Mouse (Mus musculus) neural tube, embryonic 15.5 days (tissue): ENCODE measurements around the gene Plekhg6. TPM values are rescaled to one million over a fixed set of nuclear protein-coding genes. Genes with fewer than 3 reads are reported as not detected.

Experiments
- ATAC-seq: fragments of 200-750 bp; cut with Nextera tagmentation; 2 replicates; pipeline ENCODE4 v1.8.0; 2017; ENCODE audit warnings: mild to moderate bottlenecking, moderate TSS enrichment, moderate library complexity; ENCODE audit not compliant: low FRiP score
- H3K27ac ChIP-seq: fragments of 300-500 bp; sonication (generic); replicated peaks from 2 replicates; pipeline ENCODE4 v1.5.1; 2015; ENCODE audit warnings: mild to moderate bottlenecking, inconsistent platforms
- H3K27me3 ChIP-seq: fragments of 300-500 bp; sonication (generic); replicated peaks from 2 replicates; pipeline ENCODE4 v1.6.1; 2015; ENCODE audit warnings: inconsistent platforms
- H3K36me3 ChIP-seq: fragments of 300-500 bp; sonication (generic); 2 replicates; pipeline ENCODE4 v1.6.1; 2015; ENCODE audit warnings: inconsistent platforms
- H3K4me1 ChIP-seq: fragments of 300-500 bp; sonication (generic); 2 replicates; pipeline ENCODE4 v1.6.1; 2015; ENCODE audit warnings: inconsistent platforms
- H3K4me2 ChIP-seq: fragments of 300-500 bp; sonication (generic); 2 replicates; pipeline ENCODE4 v1.6.1; 2015; ENCODE audit warnings: inconsistent platforms, mild to moderate bottlenecking, moderate library complexity
- H3K4me3 ChIP-seq: fragments of 300-500 bp; sonication (generic); replicated peaks from 2 replicates; pipeline ENCODE4 v1.5.1; 2015; ENCODE audit warnings: mild to moderate bottlenecking, inconsistent platforms
- H3K9ac ChIP-seq: fragments of 300-500 bp; sonication (generic); replicated peaks from 2 replicates; pipeline ENCODE4 v1.6.1; 2015; ENCODE audit warnings: mild to moderate bottlenecking, inconsistent platforms
- H3K9me3 ChIP-seq: fragments of 300-500 bp; sonication (generic); replicated peaks from 2 replicates; pipeline ENCODE4 v1.6.1; 2016; ENCODE audit warnings: inconsistent platforms
- WGBS: fragments of 180-500 bp; shearing (Covaris S2); methylation state at CpG from one replicate; pipeline ENCODE4 v1.1.7; 2015; ENCODE audit warnings: mixed read lengths; 5-methylcytosine and 5-hydroxymethylcytosine counted together
- polyA plus RNA-seq: library from polyadenylated mRNA; unstranded; fragments of >200 nt; fragmentation: Nextera tagmentation; extraction: Ambion mirVana; gene quantifications from 2 replicates; pipeline ENCODE4 v1.2.1, GENCODE M21; 2015

The Plekhg6 gene
- 0.23 and 0.70 TPM in 2 replicates for polyA plus RNA-seq

DNA sequence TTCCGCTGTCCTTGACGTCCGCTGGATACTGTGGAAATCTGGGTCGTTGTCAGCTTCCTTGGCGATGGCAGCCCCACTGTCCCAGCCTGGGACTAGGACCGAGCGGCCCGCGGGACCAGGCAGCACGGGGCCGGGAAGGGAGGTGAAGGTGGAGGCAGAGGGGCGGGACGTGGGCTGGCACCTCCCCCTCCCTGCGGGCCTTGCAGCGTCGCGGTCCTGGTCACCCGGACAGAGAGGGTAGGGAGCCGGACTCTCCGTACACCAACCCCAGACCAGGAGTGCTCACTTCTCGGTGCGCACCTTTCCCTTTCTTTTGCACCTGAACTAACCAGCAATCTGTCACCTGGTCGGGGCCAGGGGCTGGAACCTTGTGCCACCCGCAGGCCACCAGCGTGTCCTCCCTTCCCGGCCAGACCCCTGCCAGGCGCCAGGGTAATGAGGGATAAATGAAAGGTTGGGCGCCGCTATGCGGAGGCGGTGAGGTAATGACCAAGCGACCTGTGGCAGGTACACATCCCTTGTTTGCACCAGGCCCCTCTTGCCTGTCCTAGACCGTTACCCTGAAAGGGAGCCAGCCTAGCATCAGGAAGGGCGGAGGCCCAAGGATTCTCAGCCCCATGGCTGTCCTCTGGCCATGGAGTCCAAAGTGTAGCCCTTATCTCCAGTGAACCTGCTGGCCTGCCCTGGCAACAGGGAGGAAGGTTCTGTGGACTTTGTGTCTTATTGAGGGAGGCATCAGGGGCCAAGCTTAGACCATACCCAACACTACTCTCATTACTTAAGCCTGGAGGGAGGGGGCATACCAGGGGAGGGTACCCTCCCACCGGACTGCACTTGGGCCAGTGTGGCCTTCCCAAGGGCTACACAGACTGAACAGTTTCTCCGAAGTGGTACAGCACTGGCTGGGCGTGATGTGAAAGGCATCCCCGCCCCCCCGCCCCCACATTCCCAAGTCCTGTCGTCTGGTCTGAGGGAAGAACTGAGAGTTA, at the start of gene Plekhg6:
Plekhg6 (minus strand) TSS at position 422 of the 989 bp plus-strand sequence.
- H3K9ac ChIP-seq, result peak within 1 kb of the TSS; percentile 23; the same call in 1 of the 2 replicates
- H3K9me3 ChIP-seq, result no peaks in the 10 kb centered on the region
- H3K27me3 ChIP-seq, result peaks cover 62% of the 10 kb centered on the region
- ATAC-seq, result 0 out of 2 replicates have a peak, but pooled peaks have one; percentile 6
- 7% methylated on average over 36 of the region's 40 CpGs for WGBS
- H3K36me3 ChIP-seq, result no peaks in the 10 kb centered on the region
- H3K4me1 ChIP-seq, result peaks cover 29% of the 10 kb centered on the region
- H3K4me2 ChIP-seq, result peak within 1 kb of the TSS; percentile 69
- H3K27ac ChIP-seq, result no peak within 1 kb of the TSS
- peak within 1 kb of the TSS; percentile 36 for H3K4me3 ChIP-seq

DNA sequence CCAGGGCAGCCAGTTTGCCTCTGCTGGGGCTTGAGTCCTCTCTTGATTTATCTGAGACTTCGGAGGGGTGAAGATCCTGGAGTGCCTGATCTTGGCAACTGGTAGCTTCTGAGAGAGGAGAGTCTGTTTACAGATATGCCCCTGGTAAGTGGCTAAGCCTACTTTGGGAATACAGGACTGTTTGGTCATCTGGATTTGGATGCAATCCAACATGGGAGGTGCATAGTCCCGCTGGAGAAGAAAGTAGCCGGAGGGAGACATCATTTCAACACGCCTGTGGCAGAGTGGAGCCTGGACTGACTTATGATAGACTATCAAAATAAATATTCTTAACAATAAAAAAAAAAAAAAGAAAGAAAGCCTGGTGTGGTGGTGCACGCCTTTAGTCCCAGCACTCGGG, 49.1 kb upstream of the Plekhg6 start:
- Histone ChIP-seq H3K4me2 (no peak overlapping the region), H3K27ac (no peak overlapping the region), H3K27me3 (no peaks in the 10 kb centered on the region), H3K9ac (no peak overlapping the region), H3K4me1 (peaks cover 4% of the 10 kb centered on the region), H3K4me3 (no peak overlapping the region), H3K36me3 (no peaks in the 10 kb centered on the region), H3K9me3 (no peaks in the 10 kb centered on the region)
- WGBS, result 88% methylated on average over 6 of the region's 6 CpGs
- ATAC-seq, result no peak

DNA sequence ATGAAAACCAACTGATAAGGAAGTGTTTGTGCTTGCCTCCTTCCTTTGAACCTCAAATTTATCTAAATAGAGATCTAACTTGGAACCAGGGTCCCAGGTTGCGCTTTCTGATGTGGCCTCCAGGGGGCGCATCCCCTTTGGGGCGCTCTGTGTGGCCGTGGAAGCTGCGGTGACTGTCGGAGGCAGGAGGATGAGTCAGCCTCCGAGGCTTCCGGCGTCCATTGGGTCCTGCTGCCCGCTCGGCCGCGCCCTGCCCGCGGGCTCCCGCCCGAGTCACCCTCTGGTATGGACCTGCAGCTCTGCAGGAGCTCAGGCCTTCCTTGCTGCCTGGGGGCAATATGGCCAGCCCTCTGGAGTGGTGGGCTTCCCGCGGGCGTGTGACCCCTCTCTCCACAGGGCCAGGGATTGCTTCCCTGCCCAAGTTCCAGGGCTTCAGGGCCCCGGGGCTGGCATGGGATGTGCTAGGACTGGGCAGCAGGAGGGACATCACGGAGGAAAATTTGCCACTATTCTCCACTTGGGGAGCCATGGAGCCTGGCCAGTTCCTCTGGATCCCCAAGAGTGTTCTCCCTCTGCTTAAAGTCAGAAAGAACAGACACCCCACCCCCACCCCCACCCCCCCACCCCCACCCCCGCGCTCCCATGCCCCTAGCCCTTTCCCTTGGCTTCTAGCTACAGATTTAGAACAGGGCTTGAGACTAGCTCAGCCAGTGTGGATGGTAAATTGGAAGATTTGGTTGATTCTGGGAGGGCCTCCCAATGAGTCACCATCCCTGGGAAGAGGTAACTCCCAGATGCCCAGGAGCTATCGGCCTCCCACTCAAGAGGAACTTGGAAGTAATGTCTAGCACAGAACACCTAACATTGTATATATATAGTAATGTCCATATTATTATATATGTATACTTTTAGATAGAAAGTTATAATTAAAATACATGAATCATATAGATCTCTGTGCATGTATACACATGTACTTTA, 46.1 kb upstream of the Plekhg6 start:
- 3% methylated on average over 25 of the region's 25 CpGs for WGBS
- Histone ChIP-seq H3K36me3 (no peaks in the 10 kb centered on the region), H3K4me1 (peaks cover 20% of the 10 kb centered on the region), H3K27ac (peak overlapping the region; percentile 56; the same call in 1 of the 2 replicates), H3K4me2 (peak overlapping the region; percentile 74), H3K9ac (peak overlapping the region; percentile 33), H3K9me3 (no peaks in the 10 kb centered on the region), H3K4me3 (peak overlapping the region; percentile 45), H3K27me3 (no peaks in the 10 kb centered on the region)
- ATAC-seq, result peak; percentile 87

DNA sequence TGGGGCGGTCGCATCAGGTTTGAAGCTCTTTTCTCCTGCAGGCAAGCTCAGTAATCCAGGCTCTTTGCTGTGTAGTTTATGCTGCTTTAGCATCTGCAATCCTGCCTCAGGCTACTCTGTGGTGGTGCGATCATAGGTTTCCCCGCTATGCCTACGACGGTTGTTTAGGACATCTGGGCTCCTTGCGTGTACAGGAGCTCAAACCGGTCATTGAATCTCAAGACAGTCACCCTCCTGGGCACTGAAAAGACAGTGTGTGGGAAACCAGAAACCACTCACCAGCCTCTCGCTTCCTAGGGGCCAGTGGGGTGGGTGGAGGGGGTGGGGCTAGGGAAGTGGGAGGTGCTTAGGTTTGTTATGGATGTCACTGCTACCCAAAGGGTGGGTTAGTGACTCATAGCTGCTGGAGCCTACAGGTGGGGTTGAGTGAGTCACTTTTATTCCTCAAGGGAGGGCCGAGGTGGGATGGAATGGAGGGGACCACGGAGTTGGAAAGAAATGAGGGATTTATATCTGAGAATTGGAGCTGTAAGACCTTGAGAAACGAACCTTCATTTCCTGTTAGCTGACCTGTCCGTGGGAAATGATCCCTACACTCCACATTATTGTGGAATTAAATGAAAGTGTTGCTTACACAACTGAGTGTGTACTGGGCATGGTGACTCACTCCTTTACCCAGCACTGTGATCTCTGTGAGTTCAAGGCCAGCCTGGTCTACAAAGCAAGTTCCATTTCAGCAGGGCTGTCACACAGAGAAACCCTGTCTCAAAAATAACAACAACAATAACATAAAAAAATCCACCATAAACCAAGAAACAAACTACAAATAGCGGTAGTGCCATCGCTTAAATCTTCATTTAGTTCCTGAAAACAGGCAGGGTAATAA, 44.9 kb upstream of the Plekhg6 start:
- Histone ChIP-seq H3K36me3 (no peaks in the 10 kb centered on the region), H3K4me2 (no peak overlapping the region), H3K27ac (no peak overlapping the region), H3K9ac (no peak overlapping the region), H3K27me3 (no peaks in the 10 kb centered on the region), H3K9me3 (no peaks in the 10 kb centered on the region), H3K4me1 (peaks cover 20% of the 10 kb centered on the region), H3K4me3 (no peak overlapping the region)
- WGBS, result 55% methylated on average over 15 of the region's 15 CpGs
- ATAC-seq, result no peak

DNA sequence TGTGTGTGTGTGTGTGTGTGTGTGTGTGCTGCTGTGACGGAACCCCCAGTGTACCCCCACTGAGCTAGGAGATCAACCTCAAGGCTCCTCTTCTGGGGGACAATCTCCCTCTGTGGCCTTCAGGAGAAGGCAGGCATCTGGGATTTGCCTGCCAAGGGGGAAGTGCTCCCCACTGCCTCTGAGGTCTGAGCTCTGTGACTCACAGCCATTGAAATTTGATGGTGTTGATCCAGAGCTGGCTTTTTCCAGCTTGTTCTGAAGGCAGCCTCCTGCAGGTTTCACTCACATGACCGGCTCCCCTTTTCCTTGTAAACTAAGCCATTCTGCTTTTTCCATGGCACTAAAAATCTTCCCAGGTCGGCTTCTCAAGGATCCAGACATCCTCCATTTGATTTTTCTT, 43.6 kb upstream of the Plekhg6 start:
- 79% methylated on average over 3 of the region's 3 CpGs for WGBS
- ATAC-seq, result no peak

DNA sequence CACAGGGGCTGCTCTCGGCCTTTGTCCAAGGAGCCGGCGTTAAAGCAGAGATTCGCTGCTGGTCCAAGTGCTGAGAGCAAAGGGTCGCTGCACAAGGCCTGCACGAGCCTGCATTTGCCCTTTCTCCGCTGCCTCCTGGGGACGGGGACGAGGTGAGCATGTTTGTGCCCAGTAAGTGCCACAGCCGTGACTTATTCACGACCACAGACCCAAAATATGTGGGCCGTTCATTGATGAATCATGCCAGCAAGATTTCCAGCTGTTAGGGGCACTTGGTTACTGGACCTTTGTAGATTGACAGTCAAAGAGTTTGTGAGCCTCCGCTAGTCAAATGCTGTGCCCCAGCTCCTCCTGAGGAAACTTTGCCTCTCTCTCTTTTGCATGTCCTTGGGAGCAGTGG, 42.9 kb upstream of the Plekhg6 start:
- Histone ChIP-seq H3K4me1 (peaks cover 20% of the 10 kb centered on the region), H3K4me2 (no peak overlapping the region), H3K9ac (no peak overlapping the region), H3K4me3 (no peak overlapping the region), H3K27me3 (no peaks in the 10 kb centered on the region), H3K9me3 (no peaks in the 10 kb centered on the region), H3K27ac (no peak overlapping the region), H3K36me3 (no peaks in the 10 kb centered on the region)
- ATAC-seq, result no peak
- WGBS, result 55% methylated on average over 13 of the region's 13 CpGs

More for the DNA sequence above, 43.6 kb upstream of the Plekhg6 start:
- Histone ChIP-seq H3K27ac (no peak overlapping the region), H3K27me3 (no peaks in the 10 kb centered on the region), H3K4me2 (no peak overlapping the region), H3K36me3 (no peaks in the 10 kb centered on the region), H3K9ac (no peak overlapping the region), H3K4me1 (peaks cover 20% of the 10 kb centered on the region), H3K9me3 (no peaks in the 10 kb centered on the region), H3K4me3 (no peak overlapping the region)

DNA sequence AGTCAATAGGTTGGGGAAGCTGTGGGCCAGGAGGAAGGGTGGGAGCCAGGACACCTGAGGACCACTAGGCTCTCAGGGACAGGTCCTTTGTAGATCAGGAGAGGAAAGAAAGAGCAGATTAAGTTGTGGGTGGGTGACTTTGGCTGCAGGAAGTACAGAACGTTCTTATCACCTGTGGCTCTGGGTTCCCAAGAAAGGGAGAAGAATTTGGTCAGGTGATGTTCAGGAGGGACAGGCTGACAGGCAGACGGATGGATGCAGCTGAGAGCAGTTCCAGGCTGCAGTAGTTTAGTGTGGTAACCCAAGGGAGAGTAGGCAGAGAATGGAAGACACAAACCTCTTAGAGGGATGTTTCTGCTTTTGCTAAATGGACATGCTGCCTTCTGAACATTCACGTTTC, 42.5 kb upstream of the Plekhg6 start:
- no peak for ATAC-seq

DNA sequence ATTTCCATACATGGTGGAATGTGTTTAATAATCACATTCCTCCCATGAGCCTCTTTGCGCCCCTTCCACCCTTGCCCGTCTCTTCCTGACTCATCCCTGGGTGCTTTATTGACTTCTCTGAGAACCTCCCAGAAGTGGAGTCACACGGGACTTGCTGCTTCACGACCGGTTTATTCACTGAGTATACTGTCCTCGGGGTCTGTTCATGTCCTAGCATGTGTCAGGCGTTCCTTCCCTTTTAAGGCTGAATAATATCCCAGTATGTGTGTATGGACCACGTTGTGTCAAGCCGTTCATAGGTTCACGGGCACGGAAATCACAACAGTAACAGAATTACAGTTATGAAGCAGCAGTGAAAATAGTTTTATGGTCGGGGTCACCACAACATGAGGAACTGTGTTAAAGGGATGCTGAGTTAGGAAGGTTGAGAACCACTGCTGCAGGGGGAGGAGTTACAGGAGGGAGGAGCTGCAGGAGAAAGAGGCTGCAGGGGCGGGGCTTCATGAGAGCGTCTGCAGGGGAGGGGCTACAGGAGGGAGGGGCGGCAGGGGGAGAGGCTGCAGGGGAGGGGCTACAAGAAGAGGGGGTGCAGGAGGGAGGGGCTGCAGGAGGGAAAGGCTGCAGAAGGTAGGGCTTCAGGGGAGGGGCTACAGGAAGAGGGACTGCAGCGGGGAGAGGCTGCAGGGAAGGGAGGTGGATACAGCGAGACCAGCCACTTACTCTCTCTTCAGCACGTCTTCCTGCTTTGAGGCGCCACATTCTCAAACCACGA, 41.6 kb upstream of the Plekhg6 start:
- Histone ChIP-seq H3K36me3 (no peaks in the 10 kb centered on the region), H3K4me3 (peak overlapping the region; percentile 15), H3K27me3 (peaks cover 5% of the 10 kb centered on the region; the same call in 1 of the 2 replicates), H3K9ac (no peak overlapping the region), H3K9me3 (no peaks in the 10 kb centered on the region), H3K4me1 (peaks cover 20% of the 10 kb centered on the region), H3K27ac (no peak overlapping the region), H3K4me2 (peak overlapping the region; percentile 52)
- WGBS, result 15% methylated on average over 20 of the region's 20 CpGs
- ATAC-seq, result no peak

More for the DNA sequence above, 42.5 kb upstream of the Plekhg6 start:
- H3K9ac ChIP-seq, result no peak overlapping the region
- WGBS, result 56% methylated on average over 3 of the region's 3 CpGs
- H3K4me1 ChIP-seq, result peaks cover 20% of the 10 kb centered on the region
- peaks cover 2% of the 10 kb centered on the region; the same call in 1 of the 2 replicates for H3K27me3 ChIP-seq
- H3K36me3 ChIP-seq, result no peaks in the 10 kb centered on the region
- no peak overlapping the region for H3K4me3 ChIP-seq
- no peak overlapping the region for H3K27ac ChIP-seq
- H3K9me3 ChIP-seq, result no peaks in the 10 kb centered on the region
- peak overlapping the region; percentile 52 for H3K4me2 ChIP-seq

DNA sequence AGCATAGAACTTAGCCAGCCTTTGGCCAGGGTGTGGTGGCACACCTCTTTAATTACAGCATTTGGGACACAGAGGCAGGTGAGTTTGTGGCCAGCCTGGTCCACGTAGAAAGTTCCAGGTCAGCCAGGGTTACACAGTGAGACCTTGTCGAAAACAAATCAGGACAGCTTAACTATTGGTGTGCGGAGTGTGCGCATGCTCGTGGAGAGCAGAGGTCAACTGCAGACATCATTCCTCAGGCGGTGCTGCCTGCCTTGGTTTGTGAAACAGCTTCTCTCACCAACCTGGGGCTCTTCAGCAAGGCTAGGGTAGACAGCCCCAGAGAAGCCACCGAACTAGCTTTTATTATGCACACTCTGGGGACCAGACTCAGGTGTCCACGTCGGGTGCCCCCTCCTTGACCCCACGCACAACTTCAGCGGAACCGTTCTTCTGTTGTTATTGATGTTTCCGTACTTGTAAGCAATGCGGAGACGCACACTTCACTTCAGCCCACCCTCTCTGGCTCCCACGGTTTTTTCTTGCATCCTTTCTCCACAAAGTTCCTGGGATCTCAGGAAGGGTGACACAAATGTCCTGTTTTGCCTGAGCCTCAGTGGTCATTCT, 40.0 kb upstream of the Plekhg6 start:
- H3K9me3 ChIP-seq, result no peaks in the 10 kb centered on the region

DNA sequence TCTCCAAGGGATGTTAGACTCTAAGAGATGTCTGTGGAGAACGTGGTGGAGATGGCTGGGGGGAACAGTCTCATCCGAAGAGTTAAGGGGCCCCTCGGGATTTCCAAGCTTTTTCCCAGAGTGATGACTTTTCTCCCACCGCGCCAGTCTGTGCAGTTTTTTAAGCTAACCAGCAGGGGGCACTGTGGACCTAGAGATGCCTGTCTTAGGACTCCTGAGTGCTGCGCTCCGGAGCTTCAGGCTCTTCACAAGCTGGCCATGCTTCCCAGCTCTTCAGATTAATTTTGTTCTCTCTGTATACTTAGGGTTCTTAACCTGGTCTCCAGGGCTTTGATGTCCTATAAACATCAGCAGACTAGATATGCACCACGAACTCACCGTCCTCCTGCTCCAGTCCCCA, 38.2 kb upstream of the Plekhg6 start:
- H3K9ac ChIP-seq, result no peak overlapping the region
- H3K4me2 ChIP-seq, result no peak overlapping the region
- ATAC-seq, result peak; percentile 87; the same call in 1 of the 2 replicates
- H3K27ac ChIP-seq, result no peak overlapping the region
- H3K27me3 ChIP-seq, result peaks cover 5% of the 10 kb centered on the region; the same call in 1 of the 2 replicates
- H3K36me3 ChIP-seq, result no peaks in the 10 kb centered on the region
- no peak overlapping the region for H3K4me3 ChIP-seq
- no peaks in the 10 kb centered on the region for H3K9me3 ChIP-seq
- H3K4me1 ChIP-seq, result peaks cover 16% of the 10 kb centered on the region
- 11% methylated on average over 9 of the region's 9 CpGs for WGBS

More for the DNA sequence above, 40.0 kb upstream of the Plekhg6 start:
- Histone ChIP-seq H3K27me3 (peaks cover 5% of the 10 kb centered on the region; the same call in 1 of the 2 replicates), H3K9ac (no peak overlapping the region), H3K4me3 (no peak overlapping the region), H3K27ac (no peak overlapping the region), H3K4me2 (no peak overlapping the region), H3K4me1 (peaks cover 16% of the 10 kb centered on the region), H3K36me3 (no peaks in the 10 kb centered on the region)
- 79% methylated on average over 16 of the region's 16 CpGs for WGBS
- ATAC-seq, result no peak
